Mouse (Mus musculus) embryonic facial prominence, embryonic 10.5 days (tissue): ENCODE data around the gene Hist1h2ad. TPM values are rescaled to one million over a fixed set of nuclear protein-coding genes. Genes with fewer than 3 reads are reported as not detected.
"Not testable (repeated sequence)": the region's sequence is repeated elsewhere in the genome, so short reads cannot be mapped to it uniquely, and the experiment has no call there.

Experiments
- DNase-seq: peaks from one replicate; pipeline ENCODE4 v3.0.0-alpha.2; 2017; ENCODE audit warnings: low spot score
- H3K27ac ChIP-seq: fragments of 300-500 bp; sonication (generic); replicated peaks from 2 replicates; pipeline ENCODE4 v1.5.1; 2016; ENCODE audit warnings: mild to moderate bottlenecking
- H3K27me3 ChIP-seq: fragments of 300-500 bp; sonication (generic); replicated peaks from 2 replicates; pipeline ENCODE4 v1.6.1; 2016; ENCODE audit warnings: low read depth, mild to moderate bottlenecking; ENCODE audit not compliant: poor library complexity, severe bottlenecking
- H3K36me3 ChIP-seq: fragments of 300-500 bp; sonication (generic); replicated peaks from 2 replicates; pipeline ENCODE4 v1.6.1; 2016; ENCODE audit warnings: mild to moderate bottlenecking, moderate library complexity
- H3K4me1 ChIP-seq: fragments of 300-500 bp; sonication (generic); 2 replicates; pipeline ENCODE4 v1.6.1; 2016
- H3K4me3 ChIP-seq: fragments of 300-500 bp; sonication (generic); 2 replicates; pipeline ENCODE4 v1.5.1; 2016; ENCODE audit warnings: mild to moderate bottlenecking, moderate library complexity
- H3K9me3 ChIP-seq: fragments of 300-500 bp; sonication (generic); 2 replicates; pipeline ENCODE4 v1.6.1; 2016; ENCODE audit warnings: mild to moderate bottlenecking
- WGBS: fragments of 180-500 bp; shearing (Covaris S2); methylation state at CpG from one replicate; pipeline ENCODE4 v1.1.7; 2016; 5-methylcytosine and 5-hydroxymethylcytosine counted together
- polyA plus RNA-seq: library from polyadenylated mRNA; unstranded; fragments of >200 nt; fragmentation: Nextera tagmentation; extraction: Ambion mirVana; gene quantifications from 2 replicates; pipeline ENCODE4 v1.2.1, GENCODE M21; 2016

The Hist1h2ad gene
- polyA plus RNA-seq, 1 experiment from 2014 or later = 3.8 TPM

DNA sequence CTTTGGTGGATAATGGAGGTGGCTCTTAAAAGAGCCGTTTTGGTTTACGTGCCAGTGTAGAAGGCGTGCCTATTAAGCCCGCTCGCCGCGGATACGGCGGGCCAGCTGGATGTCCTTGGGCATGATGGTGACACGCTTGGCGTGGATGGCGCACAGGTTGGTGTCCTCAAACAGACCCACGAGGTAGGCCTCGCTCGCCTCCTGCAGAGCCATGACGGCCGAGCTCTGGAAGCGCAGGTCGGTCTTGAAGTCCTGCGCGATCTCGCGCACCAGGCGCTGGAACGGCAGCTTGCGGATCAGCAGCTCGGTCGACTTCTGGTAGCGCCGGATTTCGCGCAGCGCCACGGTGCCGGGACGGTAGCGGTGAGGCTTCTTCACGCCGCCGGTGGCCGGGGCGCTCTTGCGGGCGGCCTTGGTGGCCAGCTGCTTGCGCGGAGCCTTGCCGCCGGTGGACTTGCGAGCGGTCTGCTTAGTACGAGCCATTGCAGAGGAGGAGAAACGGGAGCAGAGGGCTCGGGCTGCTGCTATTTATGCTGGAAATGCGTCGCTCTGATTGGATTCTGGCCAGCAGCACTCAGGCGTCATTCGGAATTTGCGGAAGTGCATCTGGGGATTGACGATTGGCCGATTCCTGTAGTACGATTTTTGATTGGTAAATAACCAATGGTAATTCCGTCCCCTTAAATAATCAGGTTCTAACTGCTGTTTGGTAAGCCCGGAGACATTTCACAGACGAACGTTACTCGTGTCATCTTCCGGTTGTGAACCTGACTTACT, 12.1 kb upstream of the Hist1h2ad start, which contains the start of gene Hist1h3e:
Gene Hist1h3e, minus strand, starts transcription at position 487 of the 777 bp plus-strand sequence.
- Histone ChIP-seq H3K27ac (peak within 1 kb of the TSS; percentile 98), H3K4me3 (peak within 1 kb of the TSS; percentile 55)
- WGBS = under 1% methylated on average over 67 of the region's 67 CpGs
- not testable (repeated sequence) for H3K36me3 ChIP-seq, H3K4me1 ChIP-seq, H3K9me3 ChIP-seq, H3K27me3 ChIP-seq
- DNase-seq = peak; percentile 94

- H3K27ac ChIP-seq = peak overlapping the region; percentile 98
- peak; percentile 42 for DNase-seq
- no peaks in the 10 kb centered on the region for H3K9me3 ChIP-seq
- H3K4me1 ChIP-seq = 0 out of 2 replicates have a peak, but pooled peaks cover 3% of the 10 kb centered on the region
- H3K36me3 ChIP-seq = no peaks in the 10 kb centered on the region
- 4% methylated on average over 18 of the region's 18 CpGs for WGBS
- H3K27me3 ChIP-seq = no peaks in the 10 kb centered on the region
- H3K4me3 ChIP-seq = peak overlapping the region; percentile 55
These were observed 11.3 kb upstream of the Hist1h2ad start for GRCm38 (mm10) chr13:23562699-23563462.

DNA sequence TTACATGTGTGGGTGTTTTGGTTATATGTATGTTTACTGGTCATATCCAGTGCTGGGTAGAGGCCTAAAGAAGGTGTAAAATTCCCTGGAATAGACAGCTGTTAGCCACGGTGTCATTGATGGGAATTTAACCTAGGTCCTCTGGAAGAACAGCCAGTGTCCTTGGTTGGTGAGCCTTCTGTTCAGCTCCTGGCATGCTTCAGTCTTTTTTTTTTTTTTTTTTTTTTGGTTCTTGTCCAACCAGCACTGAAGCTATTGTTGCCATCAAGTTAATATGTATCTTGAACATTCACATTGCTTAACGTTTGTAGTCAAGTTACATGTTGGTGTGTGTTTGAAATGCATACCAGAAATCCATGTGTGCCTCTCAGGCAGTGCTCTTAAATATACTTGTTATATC, 9.7 kb upstream of the Hist1h2ad start:
- DNase-seq = no peak
- no peaks in the 10 kb centered on the region for H3K27me3 ChIP-seq
- WGBS = 88% methylated on average over 2 of the region's 2 CpGs
- no peaks in the 10 kb centered on the region for H3K9me3 ChIP-seq
- 0 out of 2 replicates have a peak, but pooled peaks cover 3% of the 10 kb centered on the region for H3K4me1 ChIP-seq
- H3K4me3 ChIP-seq = no peak overlapping the region
- no peaks in the 10 kb centered on the region for H3K36me3 ChIP-seq
- H3K27ac ChIP-seq = peak overlapping the region; percentile 98

DNA sequence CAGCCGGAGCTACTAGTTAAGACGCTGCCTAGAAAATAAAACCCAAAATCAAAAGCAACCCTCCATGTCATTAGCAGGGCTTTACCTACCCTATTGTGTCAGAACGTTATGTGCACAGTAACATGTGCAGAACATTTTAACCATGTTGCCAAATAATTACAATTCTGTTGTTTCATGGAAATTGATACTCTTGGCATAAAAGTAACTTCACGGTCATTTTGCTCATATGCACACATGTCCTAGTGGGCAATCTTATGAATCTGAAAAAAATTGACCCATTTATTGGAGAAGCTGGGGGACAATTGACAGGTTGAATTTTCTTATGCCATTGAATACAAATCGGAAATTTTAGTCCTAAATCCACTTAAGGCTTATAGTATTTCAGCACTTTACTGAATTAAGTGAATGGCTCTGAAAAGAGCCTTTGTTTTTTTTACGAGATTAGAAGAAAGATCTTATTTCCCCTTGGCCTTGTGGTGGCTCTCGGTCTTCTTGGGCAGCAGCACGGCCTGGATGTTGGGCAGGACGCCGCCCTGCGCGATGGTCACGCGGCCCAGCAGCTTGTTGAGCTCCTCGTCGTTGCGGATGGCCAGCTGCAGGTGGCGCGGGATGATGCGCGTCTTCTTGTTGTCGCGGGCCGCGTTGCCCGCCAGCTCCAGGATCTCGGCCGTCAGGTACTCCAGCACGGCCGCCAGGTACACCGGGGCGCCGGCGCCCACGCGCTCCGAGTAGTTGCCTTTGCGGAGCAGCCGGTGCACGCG, 3.7 kb upstream of the Hist1h2ad start:
- DNase-seq = peak; percentile 26
- H3K36me3 ChIP-seq, H3K9me3 ChIP-seq, H3K27me3 ChIP-seq: not testable (repeated sequence)
- peak overlapping the region; percentile 98 for H3K27ac ChIP-seq
- 1% methylated on average over 29 of the region's 41 CpGs for WGBS
- peaks cover 13% of the 10 kb centered on the region for H3K4me1 ChIP-seq
- peak overlapping the region; percentile 61 for H3K4me3 ChIP-seq

- peak within 1 kb of the TSS; percentile 98 for H3K27ac ChIP-seq
- no peaks in the 10 kb centered on the region for H3K36me3 ChIP-seq
- no peaks in the 10 kb centered on the region for H3K9me3 ChIP-seq
- H3K27me3 ChIP-seq = no peaks in the 10 kb centered on the region
- H3K4me1 ChIP-seq = peaks cover 13% of the 10 kb centered on the region
- under 1% methylated on average over 18 of the region's 18 CpGs for WGBS
- H3K4me3 ChIP-seq = peak within 1 kb of the TSS; percentile 61
- peak; percentile 79 for DNase-seq
These were observed 3.1 kb upstream of the Hist1h2ad start, which contains the start of the genes Hist1h2ae and Hist1h2bg for GRCm38 (mm10) chr13:23571022-23571503. Gene Hist1h2ae (minus strand): TSS chr13:23571220. Gene Hist1h2bg (plus strand): TSS chr13:23571396.

GRCm38 (mm10) chr13:23571504-23572217, 2.5 kb upstream of the Hist1h2ad start:
- WGBS = under 1% methylated on average over 20 of the region's 34 CpGs

DNA sequence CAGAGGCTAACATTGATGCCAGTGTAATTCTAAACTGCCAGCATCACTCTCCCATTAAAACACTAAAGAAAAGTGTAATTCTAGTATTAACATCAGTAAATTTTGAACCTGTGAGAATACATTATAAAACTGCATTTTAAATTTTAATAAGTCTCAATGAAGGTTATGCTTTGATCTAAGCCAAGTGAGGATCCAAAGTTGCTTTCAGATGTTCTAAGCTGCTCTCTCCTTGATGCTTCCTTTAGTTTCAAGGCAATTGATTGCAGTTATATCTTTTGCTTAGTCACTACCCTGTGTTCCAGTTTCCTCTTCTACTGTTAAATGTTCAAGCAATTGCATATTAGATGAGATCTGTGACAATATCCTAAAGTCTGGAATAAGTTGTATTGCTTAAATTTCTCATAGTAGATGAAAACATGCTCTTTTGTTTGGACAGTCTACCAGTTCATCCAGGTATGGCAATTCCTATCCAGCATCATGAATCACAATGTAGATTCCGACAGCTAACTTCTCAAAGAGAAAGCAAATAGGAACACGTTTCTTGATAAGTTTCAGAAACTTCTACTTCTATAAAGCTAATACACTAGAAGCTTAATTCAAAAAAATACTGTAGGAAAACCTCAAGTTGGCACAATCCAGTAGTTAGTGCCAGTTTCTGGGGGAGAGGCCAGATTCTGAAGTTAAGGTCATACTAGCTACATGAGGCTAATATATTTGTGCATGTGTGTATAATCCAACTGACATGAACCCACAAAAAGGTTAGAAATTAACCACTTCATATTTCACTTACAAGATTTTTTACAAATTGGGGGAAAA, 1.8 kb upstream of the Hist1h2ad start:
- Histone ChIP-seq H3K4me1 (peaks cover 26% of the 10 kb centered on the region), H3K27ac (peak overlapping the region; percentile 92), H3K9me3 (no peaks in the 10 kb centered on the region), H3K27me3 (no peaks in the 10 kb centered on the region), H3K36me3 (no peaks in the 10 kb centered on the region), H3K4me3 (peak overlapping the region; percentile 61)
- no peak for DNase-seq
- 47% methylated on average over 2 of the region's 2 CpGs for WGBS

More at GRCm38 (mm10) chr13:23571504-23572217, 2.5 kb upstream of the Hist1h2ad start:
- Histone ChIP-seq H3K27ac (peak overlapping the region; percentile 92), H3K4me3 (peak overlapping the region; percentile 61), H3K4me1 (peaks cover 18% of the 10 kb centered on the region)
- not testable (repeated sequence) for H3K9me3 ChIP-seq, H3K36me3 ChIP-seq, H3K27me3 ChIP-seq
- DNase-seq = peak; percentile 26

- H3K27me3 ChIP-seq, H3K9me3 ChIP-seq, H3K36me3 ChIP-seq: not testable (repeated sequence)
- Histone ChIP-seq H3K4me3 (peak overlapping the region; percentile 61), H3K4me1 (peaks cover 26% of the 10 kb centered on the region), H3K27ac (peak overlapping the region; percentile 92)
- peak; percentile 41 for DNase-seq
- 12% methylated on average over 20 of the region's 20 CpGs for WGBS
These were observed 915 bp upstream of the Hist1h2ad start for GRCm38 (mm10) chr13:23573034-23573897.

- not testable (repeated sequence) for H3K9me3 ChIP-seq, DNase-seq, H3K36me3 ChIP-seq, H3K27me3 ChIP-seq
- Histone ChIP-seq H3K4me3 (peak overlapping the region; percentile 66), H3K27ac (peak overlapping the region; percentile 92), H3K4me1 (peaks cover 26% of the 10 kb centered on the region)
- under 1% methylated on average over 15 of the region's 39 CpGs for WGBS
These were observed 477 bp downstream of the Hist1h2ad start for GRCm38 (mm10) chr13:23574546-23575170.

GRCm38 (mm10) chr13:23575271-23575851, 1.2 kb downstream of the Hist1h2ad start, which contains the start of gene Hist1h3d:
Gene Hist1h3d (plus strand): TSS chr13:23575763.
- peak within 1 kb of the TSS; percentile 94 for H3K27ac ChIP-seq
- H3K9me3 ChIP-seq = no peaks in the 10 kb centered on the region
- peak; percentile 66 for DNase-seq
- H3K27me3 ChIP-seq = no peaks in the 10 kb centered on the region
- peak within 1 kb of the TSS; percentile 66 for H3K4me3 ChIP-seq
- no peaks in the 10 kb centered on the region for H3K36me3 ChIP-seq
- H3K4me1 ChIP-seq = peaks cover 26% of the 10 kb centered on the region
- under 1% methylated on average over 18 of the region's 18 CpGs for WGBS
